12 mouse cellular contexts compared by ENCODE assay signal in the genomic region with DNA sequence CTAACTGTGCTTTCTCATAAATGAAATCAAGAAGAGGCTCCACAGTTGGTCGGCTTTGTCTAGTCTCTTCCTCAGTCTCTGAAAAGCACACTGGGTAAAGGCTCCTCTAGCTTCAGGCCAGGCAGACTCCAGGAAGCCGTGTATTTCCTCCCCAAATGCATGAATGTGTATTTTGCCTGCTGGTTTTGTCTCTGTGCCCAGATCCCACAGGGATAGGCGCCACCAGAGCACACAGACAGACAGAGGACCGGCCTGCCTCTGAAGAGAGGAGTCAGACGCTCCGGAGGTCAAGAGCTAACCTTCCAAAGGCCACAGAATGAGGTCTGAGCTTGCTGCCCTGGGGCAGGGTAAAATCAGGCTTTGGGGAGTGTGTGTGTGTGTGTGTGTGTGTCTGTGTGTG. TPM values are rescaled to one million over a fixed set of nuclear protein-coding genes. Genes with fewer than 3 reads are reported as not detected.
DNase-seq lines count a peak whose midpoint lies in the region; ATAC-seq and TF ChIP-seq lines count a peak whose summit lies in the region.
"Had no signal": no experiment of that assay in that cellular context is flagged by ENCODE, and none has a peak within 500 bp of the region (broad histone marks: within the 10 kb centered on the region; RNA-seq: fewer than 3 reads in every experiment).

No protein-coding gene starts in this region.

- H3K4me2 ChIP-seq in heart, embryonic 11.5 days = no peak overlapping the region
- H3K4me2 ChIP-seq: heart, embryonic 13.5 days had no signal

- H3K4me3 ChIP-seq in heart, embryonic 11.5 days (ENCODE audit: low read depth, low read length) = no peak overlapping the region
- no peak overlapping the region for H3K4me3 ChIP-seq in liver, adult 2 months (ENCODE audit: insufficient read depth, low read depth, low read length)
- H3K4me3 ChIP-seq: heart, embryonic 13.5 days had no signal

- no peaks in the 10 kb centered on the region for H3K4me1 ChIP-seq in heart, embryonic 11.5 days (ENCODE audit: control insufficient read depth, insufficient read depth, low read length)
- H3K4me1 ChIP-seq in liver, adult 2 months (ENCODE audit: control insufficient read depth, insufficient read depth, low read length) = peaks cover 3% of the 10 kb centered on the region

- TF ChIP-seq CTCF in liver, adult 2 months (IDR thresholded peaks at IDR 0.05; ENCODE audit: low read depth, low read length) = no peak

- H3K9ac ChIP-seq in heart, embryonic 11.5 days (ENCODE audit: low read depth, low read length) = no peak overlapping the region
- no peak overlapping the region for H3K9ac ChIP-seq in liver, adult 2 months (ENCODE audit: low read depth, low read length)
- H3K9ac ChIP-seq: heart, embryonic 13.5 days had no signal

- 37% methylated on average over 6 of the region's 6 CpGs for WGBS in heart, embryonic 11.5 days (ENCODE audit: insufficient replicate concordance)
- 6% methylated on average over 6 of the region's 6 CpGs for WGBS in liver, adult 2 months

- H3K36me3 ChIP-seq in heart, embryonic 11.5 days (ENCODE audit: control insufficient read depth, insufficient read depth, low read length) = no peaks in the 10 kb centered on the region
- no peaks in the 10 kb centered on the region for H3K36me3 ChIP-seq in liver, adult 2 months (ENCODE audit: control insufficient read depth, insufficient read depth, low read length)
- H3K36me3 ChIP-seq: heart, embryonic 13.5 days had no signal

- H3K79me2 ChIP-seq in liver, adult 2 months (ENCODE audit: control insufficient read depth, insufficient read depth, low read length) = no peaks in the 10 kb centered on the region

- ATAC-seq in heart, embryonic 11.5 days (replicated peaks; ENCODE audit: insufficient number of reproducible peaks, low FRiP score, low TSS enrichment) = no peak
- ATAC-seq: inflammation-experienced regulatory T-cells, adult 6 months had no signal

- H3K9me3 ChIP-seq in heart, embryonic 11.5 days (replicated peaks; ENCODE audit: control insufficient read depth, low read length) = no peaks in the 10 kb centered on the region
- H3K9me3 ChIP-seq: heart, embryonic 13.5 days had no signal

- TF ChIP-seq POLR2A in liver, adult 2 months (IDR thresholded peaks at IDR 0.05; ENCODE audit: extremely low read depth, insufficient read depth, low read length) = no peak

- DNase-seq in heart, adult 11 months = peak; percentile 57
- DNase-seq in liver, adult 2 months (ENCODE audit: extremely low read depth, low read depth, low spot score) = peak; percentile 79
- DNase-seq in liver = no peak
- DNase-seq in urinary bladder, postnatal 14 days (ENCODE audit: low spot score) = peak; percentile 48
- DNase-seq in urinary bladder, postnatal 36 days (ENCODE audit: low spot score in 2 of 2) = no peak
- DNase-seq in yolk sac, embryonic 10.5 days (ENCODE audit: low spot score) = peak; percentile 39
- DNase-seq in thymus, postnatal 0 days (ENCODE audit: low spot score) = no peak
- DNase-seq: layer of hippocampus, adult 9-11 months; thymus, postnatal 14 days had no signal

- peaks cover 20% of the 10 kb centered on the region for H3K27me3 ChIP-seq in heart, embryonic 11.5 days (ENCODE audit: control insufficient read depth, insufficient read depth, low read length)
- no peaks in the 10 kb centered on the region for H3K27me3 ChIP-seq in liver, adult 2 months (ENCODE audit: control insufficient read depth, insufficient read depth, low read length)

- no peak overlapping the region for H3K27ac ChIP-seq in heart, embryonic 11.5 days (ENCODE audit: low read depth, low read length)
- no peak overlapping the region for H3K27ac ChIP-seq in liver, adult 2 months (replicated peaks; ENCODE audit: insufficient read depth, low read depth, low read length)
- H3K27ac ChIP-seq: heart, embryonic 13.5 days had no signal

RNA-seq across cellular contexts. Expression of a gene that starts 18.4 kb away (rescaled TPM):
- not detected in 2 replicates for polyA plus RNA-seq in heart, embryonic 11.5 days (2014; fragmentation: Nextera tagmentation; extraction: Ambion mirVana)
- total RNA-seq in liver, adult 2 months (2014; rRNA removed) = 0.46 and 0.60 TPM in 2 replicates
- polyA plus RNA-seq in liver, adult 2 months (2012; rRNA removed) = 0.21 and 0.25 TPM in 2 replicates
- not detected in 2 replicates for polyA plus RNA-seq in thymus, postnatal 0 days (2015; fragmentation: Nextera tagmentation; extraction: Ambion mirVana)
- polyA plus RNA-seq: heart, embryonic 13.5 days; inflammation-experienced regulatory T-cells, adult 6 months had no signal

RNA-seq across cellular contexts. Expression of a gene that starts 21.6 kb away (rescaled TPM):
- 0.13 and 0.18 TPM in 2 replicates for polyA plus RNA-seq in heart, embryonic 11.5 days (2014; fragmentation: Nextera tagmentation; extraction: Ambion mirVana)
- 1.6 and 3.9 TPM in 2 replicates for total RNA-seq in liver, adult 2 months (2014; rRNA removed)
- 5.1 and 10.2 TPM in 2 replicates for polyA plus RNA-seq in liver, adult 2 months (2012; rRNA removed)
- 0.15 and 0.21 TPM in 2 replicates for polyA plus RNA-seq in thymus, postnatal 0 days (2015; fragmentation: Nextera tagmentation; extraction: Ambion mirVana)
- polyA plus RNA-seq: inflammation-experienced regulatory T-cells, adult 6 months had no signal

RNA-seq across cellular contexts. Expression of a gene that starts 48.0 kb away (rescaled TPM):
- polyA plus RNA-seq in heart, embryonic 11.5 days (2014; fragmentation: Nextera tagmentation; extraction: Ambion mirVana) = 1.1 and 1.7 TPM in 2 replicates
- not detected in 2 replicates for total RNA-seq in liver, adult 2 months (2014; rRNA removed)
- polyA plus RNA-seq in liver, adult 2 months (2012; rRNA removed) = 0.04 TPM in 1 of 2 replicates, not detected in the other
- polyA plus RNA-seq in thymus, postnatal 0 days (2015; fragmentation: Nextera tagmentation; extraction: Ambion mirVana) = not detected in 2 replicates
- polyA plus RNA-seq: inflammation-experienced regulatory T-cells, adult 6 months had no signal

Comparison
In these comparisons a context has a peak if more than half of its experiments do, and no peak if none do; other contexts are left out.
1. DNase-seq: peak in heart, adult 11 months (single experiment), liver, adult 2 months (single experiment), urinary bladder, postnatal 14 days (single experiment) and yolk sac, embryonic 10.5 days (single experiment); none in liver (single experiment), urinary bladder, postnatal 36 days (0 of 2) and thymus, postnatal 0 days (single experiment).